Mouse (Mus musculus) cerebellum, adult 11 months (tissue): Measurements from ENCODE around the gene Hnrnpf.
A peak's percentile ranks its signal among the peaks of the same experiment; 100 is the strongest.

ENCODE experiments used
- DNase-seq: peaks from one replicate; pipeline ENCODE4 v3.0.0; 2022

Gene Hnrnpf

DNA sequence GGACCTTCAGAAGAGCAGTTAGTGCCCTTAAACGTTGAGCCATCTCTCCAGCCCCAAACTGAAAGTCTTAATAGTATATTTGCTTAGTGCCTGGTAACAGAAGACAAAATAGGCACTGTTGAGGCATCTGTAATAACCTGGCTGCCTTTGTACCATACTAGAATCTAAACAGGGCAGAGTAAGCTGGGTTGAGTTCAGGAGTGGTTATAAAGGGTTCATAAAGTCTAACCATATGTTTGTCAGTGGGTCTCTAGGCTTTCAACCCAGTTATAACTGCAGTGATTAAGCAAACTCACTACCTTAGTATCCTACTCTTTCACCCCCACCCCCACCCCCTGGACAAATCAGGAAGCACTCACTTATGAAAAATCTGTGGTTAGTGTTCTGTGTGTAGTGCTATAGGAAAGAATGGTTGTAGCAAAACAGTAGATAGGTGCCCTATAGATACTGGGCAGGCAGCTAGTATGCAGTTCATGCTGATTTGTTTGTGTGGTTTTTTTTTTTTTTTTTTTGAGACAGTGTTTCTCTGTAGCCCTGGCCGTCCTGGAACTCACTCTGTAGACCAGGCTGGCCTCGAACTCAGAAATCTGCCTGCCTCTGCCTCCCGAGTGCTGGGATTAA, 26.9 kb downstream of the Hnrnpf start:
- DNase-seq, result no peak

DNA sequence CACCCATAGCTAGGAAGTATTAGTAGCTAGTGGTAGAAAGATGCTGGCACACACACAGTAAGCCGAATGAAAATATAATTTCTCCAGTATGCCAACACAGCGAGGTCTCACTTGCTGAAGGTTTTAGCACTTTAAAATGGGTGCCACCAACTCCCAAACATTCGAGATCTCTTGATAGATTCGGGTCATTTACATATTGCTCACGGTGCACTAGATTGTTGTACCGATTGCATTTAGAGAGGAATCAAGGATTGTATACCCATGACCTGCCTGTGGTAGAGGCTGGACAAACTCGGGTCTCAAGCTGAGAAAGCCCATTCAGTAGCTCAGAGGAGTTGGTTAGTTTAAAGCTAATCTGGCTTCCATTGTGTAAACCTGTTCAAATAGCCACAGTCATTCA, 27.8 kb downstream of the Hnrnpf start:
- DNase-seq, result no peak

DNA sequence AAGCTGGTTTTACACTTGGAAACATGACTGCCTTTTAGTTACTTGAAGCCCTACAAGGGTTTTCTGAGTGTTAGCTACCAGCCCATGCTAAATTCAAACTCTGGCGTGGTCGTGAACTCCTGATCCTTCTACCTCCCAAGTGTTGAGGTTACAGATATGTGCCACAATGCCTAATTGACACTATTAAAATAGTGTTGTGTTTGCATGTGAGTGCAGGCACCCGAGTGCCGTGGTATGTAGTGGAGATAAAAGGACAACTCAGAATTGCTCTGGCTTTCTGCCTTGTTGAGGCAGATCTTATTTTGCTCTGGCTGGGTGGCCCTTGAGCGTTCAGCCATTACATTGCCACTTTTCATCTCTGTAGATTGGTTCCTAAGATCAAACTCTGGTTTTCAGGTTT, 28.6 kb downstream of the Hnrnpf start:
- no peak for DNase-seq

DNA sequence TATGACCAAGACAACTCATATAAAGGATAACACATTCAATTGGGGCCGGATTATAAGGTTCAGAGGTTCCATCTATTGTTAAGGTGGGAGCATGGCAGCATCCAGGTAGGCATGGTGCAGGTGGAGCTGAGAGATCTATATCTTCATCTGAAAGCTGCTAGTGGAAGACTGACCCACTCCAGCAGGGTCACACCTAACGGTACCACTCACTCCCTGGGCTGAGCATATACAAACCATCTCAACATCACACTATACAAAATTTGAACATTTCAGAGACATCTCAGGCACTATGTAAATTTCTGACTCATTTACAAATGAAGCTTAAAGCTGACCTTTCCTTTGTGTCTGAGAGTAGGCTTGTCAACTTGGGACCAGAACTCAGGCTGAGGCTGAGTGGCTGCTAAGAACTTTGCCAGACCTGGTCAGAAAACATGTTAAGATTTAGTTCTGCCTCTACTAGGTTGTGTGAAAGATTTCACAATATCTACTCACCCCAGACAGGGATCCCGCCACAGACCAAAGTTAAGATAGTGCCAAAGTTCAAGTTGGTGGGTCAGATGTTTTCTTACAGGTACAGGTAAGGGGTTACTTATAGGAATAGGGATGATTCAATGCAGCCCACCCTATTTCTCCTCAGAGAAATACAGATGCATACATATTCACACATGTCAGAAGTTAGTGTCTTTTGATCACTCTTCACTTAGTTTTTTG, 30.0 kb downstream of the Hnrnpf start:
- DNase-seq, result no peak

DNA sequence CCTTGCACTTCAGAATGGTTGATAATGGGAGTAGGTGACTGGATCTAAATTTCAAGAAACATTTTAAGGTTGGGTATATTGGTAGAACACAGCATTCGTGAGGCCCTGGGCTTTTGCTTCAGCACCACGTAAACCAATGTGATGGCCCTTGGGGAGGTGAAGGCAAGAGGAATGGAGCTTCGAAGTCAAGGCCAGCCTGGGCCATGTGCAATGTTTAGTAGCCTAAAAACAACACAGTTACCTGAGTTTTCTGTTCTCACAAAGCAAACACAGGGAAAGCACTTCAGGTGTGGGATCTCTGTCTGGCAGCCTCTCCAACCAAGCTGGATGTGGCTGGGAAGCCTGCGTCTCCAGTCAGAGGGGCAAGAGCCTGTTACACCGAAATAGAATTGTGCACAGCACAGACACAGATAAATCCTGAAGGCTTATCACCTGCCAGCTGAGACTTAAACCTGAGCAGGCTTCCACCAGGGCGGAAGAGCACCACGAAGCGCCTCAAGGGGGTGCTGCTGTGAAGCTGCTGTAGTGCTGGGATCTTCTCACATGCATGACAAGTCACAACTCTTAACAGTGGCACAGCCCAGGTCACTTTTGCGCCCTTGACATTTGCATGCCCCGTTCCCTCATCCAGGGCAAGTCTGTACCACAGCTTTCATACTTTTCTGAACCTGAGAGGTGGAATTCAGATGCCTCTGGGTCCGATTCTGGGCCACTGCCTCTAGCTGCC, 32.4 kb downstream of the Hnrnpf start:
- DNase-seq, result no peak

DNA sequence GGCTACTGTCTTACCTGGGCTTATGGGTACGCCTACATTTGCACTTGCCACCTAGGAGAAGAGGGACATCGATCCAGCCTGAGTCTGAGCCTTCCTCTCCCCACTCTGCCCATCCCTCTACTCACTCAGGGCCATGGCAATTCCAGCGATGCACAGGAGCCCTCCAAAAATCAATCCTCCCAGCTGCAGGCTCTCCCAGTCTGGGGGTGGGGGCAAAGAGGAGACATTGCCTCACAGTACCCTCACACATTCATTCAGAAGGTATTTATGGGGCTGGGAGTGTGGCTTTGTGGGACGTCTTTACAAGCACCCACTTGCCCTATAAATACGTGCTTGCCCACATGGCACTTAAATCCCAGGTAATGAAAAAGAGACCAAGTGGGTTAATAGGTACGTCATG, 34.2 kb downstream of the Hnrnpf start:
- DNase-seq, result no peak

DNA sequence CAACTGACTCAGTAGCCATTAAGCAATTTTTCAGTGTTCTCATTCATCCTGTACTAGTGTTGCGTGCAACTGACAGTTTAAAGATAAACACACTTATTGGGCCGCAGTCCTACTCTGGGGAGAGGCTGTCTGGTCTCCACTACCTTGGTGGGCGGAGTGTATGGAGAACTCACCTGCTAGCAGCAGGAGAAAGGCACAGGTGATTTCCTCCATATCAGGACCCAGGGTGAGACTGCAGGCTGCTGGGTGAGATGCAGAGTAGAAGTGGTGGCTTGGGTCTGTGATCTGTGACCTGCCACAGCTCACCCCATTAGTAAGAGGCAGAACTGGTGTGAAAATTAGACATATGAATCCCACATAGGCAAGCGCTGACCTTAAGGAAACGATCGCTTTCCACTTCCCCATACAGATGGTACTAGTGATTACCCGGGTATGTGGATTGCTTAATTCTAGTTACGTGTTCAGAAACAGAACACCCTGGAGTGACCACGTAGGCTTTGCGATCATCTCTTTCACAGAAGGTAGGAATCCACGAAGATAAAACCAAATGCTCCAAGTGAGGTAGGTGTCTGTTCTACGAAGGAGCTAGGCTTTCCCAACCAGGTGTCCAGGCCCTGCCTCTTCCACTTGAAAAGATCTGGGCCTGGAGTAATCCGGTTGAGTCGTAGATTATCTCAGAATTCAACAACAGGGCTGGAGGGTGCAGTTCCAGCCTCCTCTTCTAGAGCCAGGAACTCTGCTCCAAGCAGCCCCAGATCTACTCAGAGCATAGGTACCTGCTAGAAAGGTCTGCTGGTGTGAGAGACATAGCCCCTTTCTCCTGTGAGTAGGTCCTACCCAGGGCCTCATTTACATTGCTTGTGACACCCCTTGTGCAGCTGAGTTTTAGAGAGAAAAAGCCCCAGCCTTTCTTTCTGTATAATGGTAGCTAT, 35.8 kb downstream of the Hnrnpf start:
- DNase-seq, result no peak

DNA sequence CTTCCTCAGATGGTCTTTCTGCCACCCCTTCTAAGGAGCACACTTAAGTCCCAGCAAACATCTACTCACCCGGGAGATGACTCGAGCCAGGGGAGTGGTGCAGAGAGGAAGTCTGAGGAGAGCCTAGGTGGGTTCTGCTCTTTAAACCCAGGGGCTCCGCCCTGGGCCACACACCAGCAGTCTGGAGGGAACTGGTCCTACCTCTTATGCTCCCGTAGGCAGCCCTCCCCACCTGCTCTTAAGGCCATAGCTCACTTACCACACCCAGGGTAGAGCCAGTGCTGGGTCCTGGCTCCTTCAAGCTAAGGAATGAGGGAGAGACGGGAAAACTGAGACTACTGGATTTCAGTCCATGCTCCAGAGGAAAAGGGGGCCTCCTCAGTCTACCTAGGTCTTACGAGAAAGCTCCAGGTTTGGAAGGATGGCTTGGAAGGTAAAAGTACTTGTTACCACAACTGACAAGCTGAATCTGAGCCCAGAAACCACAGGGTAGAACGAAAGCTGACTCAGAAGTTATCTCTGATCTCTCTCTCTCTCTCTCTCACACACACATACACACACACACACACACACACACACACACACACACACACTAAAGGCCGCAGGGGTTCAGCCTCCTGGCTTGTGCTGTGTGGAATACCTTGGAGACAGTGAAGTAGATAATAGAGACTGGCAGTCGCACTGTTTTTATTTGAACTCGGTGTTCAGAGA, 37.3 kb downstream of the Hnrnpf start, which contains the start of gene Fxyd4:
Fxyd4 (minus strand) TSS at position 471 of the 711 bp plus-strand sequence.
- DNase-seq, result no peak

DNA sequence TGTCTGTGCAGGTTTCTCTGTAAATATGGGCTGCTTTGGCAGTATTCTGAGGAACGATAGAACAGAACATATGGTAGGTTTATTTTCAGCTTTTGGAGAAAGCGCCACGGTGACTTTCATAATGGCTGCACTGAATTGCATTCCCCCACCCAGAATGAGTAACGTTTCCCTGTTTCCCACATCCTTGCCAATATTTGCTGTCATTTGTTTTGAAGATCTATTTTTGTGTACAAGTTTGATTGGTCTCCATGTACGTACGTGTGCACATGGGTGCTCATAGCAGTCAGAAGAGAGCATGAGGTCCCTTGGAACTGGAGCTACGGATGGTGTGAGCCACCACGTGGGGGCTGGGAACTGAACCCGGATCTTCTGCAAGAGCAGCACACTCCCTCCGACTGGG, 38.8 kb downstream of the Hnrnpf start:
- DNase-seq, result no peak

DNA sequence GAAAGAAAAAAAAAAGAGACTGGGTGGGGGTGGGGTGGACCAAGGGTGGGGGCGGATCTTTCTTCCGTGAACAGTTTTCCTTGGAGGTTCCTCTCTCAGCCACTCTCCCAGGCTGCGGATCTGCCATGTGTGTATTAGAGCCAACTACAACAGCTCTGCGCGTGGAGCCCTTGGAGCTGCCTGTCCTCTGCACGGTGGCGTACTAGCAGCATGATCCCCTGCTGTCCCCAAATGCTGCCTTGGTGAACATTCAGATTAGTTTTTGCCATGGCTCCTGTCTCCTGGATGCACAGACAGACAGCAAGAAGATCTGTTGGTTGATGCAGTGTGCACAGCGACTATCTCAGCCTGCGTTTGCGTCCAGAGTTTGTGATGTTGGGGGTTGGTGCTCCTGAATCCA, 42.6 kb downstream of the Hnrnpf start:
- DNase-seq, result peak; percentile 66

DNA sequence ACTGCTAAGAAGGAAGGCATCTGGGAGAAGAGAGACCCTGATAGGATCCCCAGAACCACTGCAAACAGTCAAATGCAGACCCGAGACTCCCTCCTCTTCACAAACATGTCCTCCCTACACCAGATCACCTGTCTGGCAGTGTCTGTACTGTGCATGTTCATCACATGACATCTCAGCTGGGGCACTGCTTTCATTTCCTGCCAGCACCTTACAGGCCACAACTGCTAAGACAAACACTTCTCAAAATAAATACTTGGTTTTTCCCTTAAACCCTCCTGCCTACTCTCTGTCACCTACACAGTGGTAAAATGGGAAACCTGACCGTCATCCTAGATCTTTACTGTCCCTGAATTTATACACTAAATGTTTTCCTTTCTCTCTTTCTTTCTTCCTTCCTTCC, 43.8 kb downstream of the Hnrnpf start:
- no peak for DNase-seq

DNA sequence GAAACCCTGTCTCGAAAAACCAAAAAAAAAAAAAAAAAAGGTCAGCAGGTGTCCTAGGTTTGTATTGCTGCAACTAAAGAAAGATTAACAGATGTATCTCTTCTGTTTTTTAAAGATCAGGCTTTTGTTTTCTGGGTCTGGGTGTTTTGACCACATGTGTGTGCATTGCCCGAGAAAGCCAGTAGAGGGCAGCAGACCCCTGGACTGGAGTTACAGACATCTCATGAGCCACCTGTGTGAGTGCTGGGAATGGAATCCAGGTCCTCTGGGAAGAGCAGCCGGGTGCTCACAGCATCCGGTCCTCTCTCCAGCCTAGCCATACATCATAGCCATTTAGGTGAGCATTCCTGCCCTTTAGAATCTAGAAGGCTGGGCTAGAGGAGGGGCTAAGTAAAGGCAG, 52.2 kb downstream of the Hnrnpf start:
- no peak for DNase-seq

DNA sequence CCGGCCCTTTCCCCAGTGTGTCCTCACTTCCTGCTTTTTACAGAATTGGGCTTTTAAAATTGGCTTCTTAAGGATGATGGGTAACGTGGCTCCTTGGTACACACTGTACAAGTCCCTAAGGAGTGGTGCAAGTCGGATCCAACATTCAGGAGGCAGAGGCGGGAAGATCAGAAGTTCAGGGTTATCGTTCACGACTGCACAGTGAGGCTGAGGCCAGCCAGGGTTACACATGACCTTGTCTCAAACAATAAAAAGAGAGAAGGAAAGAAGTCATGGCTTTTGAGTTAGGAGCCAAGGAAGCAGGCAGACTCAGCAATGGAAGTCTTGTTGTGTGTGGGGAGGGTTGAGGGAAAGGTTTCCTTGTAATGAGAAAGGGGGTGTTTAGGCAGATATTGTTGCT, 56.0 kb downstream of the Hnrnpf start:
- DNase-seq, result no peak

DNA sequence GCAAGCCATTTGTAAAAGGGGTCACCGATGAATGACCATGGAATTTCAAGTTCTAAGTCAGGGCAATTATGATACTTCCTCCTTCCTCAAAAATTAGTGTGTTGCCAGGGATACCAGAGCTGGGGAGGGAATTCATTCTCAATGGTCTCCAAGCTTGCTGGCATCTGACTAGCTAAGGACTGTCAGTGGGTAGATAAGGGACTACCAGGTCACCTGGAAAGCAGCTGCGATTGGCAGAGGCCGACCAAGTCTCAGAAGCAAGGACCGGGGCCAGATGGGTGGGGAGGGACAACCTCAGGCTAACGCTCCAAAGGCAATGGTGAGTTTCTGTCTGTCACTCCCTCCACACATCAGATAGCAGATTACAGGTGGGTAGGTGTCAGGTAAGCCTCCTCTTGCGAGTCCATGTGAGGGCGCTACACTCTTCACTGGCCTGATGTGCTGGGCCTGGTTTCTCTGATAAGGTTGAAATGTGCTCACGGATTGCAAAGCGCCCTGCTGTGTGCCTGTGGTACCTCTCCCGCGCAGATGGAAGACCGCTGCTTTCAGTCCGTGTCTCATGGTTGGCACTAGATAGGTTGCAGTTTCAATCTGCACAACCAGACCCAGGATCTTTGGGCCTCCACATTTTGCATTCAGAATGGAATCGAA, 56.9 kb downstream of the Hnrnpf start:
- DNase-seq, result no peak

DNA sequence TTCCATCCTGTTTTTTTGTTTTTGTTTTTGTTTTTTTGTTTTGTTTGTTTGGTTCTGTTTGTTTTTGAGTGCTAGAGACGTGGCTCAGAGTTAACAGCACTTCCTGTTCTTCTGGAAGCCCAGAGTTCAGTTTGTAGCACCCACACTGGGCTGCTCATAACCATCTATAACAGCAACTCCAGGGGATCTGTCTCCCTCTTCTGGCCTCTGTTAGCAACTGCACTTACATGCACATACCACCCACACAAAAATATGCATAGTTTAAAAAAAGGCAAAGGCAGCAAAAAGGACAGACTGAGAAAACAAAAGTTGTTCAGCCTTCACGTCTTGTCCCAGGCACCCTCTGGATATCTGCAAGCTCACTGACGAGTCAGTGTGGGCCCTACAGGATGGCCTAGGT, 63.1 kb downstream of the Hnrnpf start:
- no peak for DNase-seq

DNA sequence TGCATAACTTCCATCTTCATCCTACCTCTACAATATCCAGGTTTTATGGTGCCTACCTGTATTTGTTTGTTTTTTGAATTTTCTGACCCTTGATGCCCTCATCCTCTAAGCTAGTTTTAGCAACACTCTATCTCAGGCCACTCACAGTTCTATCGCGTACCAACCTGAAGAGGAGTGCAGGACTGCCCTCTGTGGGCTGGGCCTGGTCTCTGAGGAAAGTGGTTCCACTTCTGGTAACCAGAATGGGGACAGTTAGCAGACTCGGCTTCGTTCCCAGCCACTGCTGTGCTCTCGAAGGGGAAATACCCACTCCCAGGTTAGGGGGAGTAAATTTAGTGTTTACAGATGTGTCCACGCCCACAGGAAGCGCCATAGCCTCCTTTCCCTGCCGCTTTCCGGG, 66.6 kb downstream of the Hnrnpf start:
- DNase-seq, result no peak
